Mouse (Mus musculus): ENCODE measurements around the gene Man1a2. TPM values are rescaled to one million over a fixed set of nuclear protein-coding genes. Genes with fewer than 3 reads are reported as not detected.

Man1a2 gene
- polyA plus RNA-seq, 1 experiment, result 4.4 TPM

DNA sequence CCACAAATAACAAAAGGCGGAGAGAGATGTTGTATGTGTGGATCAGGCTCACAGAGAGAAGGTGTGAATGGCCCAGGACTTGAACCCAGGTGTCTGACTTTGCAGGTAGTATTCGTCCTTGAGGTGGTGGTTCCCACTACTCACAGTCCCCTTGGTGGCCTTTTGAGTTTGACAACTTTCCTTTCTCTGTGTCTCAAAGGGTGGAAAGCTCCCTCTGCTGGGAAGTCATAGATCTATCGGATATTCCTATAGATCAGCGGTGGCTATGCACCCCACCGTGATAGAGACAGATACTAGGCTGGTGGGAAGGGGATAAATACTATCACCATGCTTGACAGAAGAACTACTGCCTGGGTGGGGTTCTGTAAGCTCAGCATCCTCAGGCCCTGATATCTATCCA is 130.5 kb downstream of the Man1a2 start:
- Histone ChIP-seq H3K27me3 (ENCODE audit: control insufficient read depth, insufficient read depth, low read length) (no peaks in the 10 kb centered on the region), H3K36me3 (ENCODE audit: control insufficient read depth, insufficient read depth, low read length) (no peaks in the 10 kb centered on the region), H3K27ac (ENCODE audit: insufficient read depth, low read length) (no peak overlapping the region), H3K4me1 (ENCODE audit: control insufficient read depth, insufficient read depth, insufficient read length) (no peaks in the 10 kb centered on the region; the same call in 1 of the 2 replicates), H3K4me3 (ENCODE audit: extremely low read depth, insufficient read depth, insufficient read length) (no peak overlapping the region)
- DNase-seq (ENCODE audit: low read depth in 1 of 2, low spot score in 2 of 2), result no peak
- TF ChIP-seq POLR2A (IDR thresholded peaks at IDR 0.05; ENCODE audit: low read depth, low read length) (no peak), CTCF (IDR thresholded peaks at IDR 0.05; ENCODE audit: extremely low read depth, insufficient read depth, insufficient read length, insufficient replicate concordance) (no peak)
- 67% methylated on average over 5 of the region's 5 CpGs for WGBS

DNA sequence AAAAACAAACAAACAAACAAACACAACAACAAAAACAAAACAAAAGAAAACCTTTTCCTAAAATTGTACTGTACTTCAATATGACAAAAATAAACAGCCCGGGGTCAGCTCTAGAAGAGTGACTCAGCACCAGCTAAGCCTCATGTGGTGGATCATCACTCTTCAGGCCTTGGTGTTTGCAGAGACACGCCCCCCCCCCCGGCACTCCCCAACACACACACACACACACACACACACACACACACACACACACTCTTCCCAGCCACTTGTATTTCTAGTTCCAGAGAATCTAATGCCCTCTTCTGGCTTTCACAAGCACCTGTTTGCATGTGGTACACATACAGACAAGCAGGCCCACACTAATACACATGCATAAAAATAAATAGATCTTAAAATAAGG is 133.1 kb downstream of the Man1a2 start:
- no peak overlapping the region for H3K27ac ChIP-seq (ENCODE audit: insufficient read depth, low read length)
- H3K36me3 ChIP-seq (ENCODE audit: control insufficient read depth, insufficient read depth, low read length), result no peaks in the 10 kb centered on the region
- no peak overlapping the region for H3K4me3 ChIP-seq (ENCODE audit: extremely low read depth, insufficient read depth, insufficient read length)
- H3K27me3 ChIP-seq (ENCODE audit: control insufficient read depth, insufficient read depth, low read length), result no peaks in the 10 kb centered on the region
- WGBS, result 83% methylated on average over 3 of the region's 3 CpGs
- TF ChIP-seq CTCF (IDR thresholded peaks at IDR 0.05; ENCODE audit: extremely low read depth, insufficient read depth, insufficient read length, insufficient replicate concordance) (no peak), POLR2A (IDR thresholded peaks at IDR 0.05; ENCODE audit: low read depth, low read length) (no peak)
- no peaks in the 10 kb centered on the region for H3K4me1 ChIP-seq (ENCODE audit: control insufficient read depth, insufficient read depth, insufficient read length)
- no peak for DNase-seq (ENCODE audit: low read depth in 1 of 2, low spot score in 2 of 2)

DNA sequence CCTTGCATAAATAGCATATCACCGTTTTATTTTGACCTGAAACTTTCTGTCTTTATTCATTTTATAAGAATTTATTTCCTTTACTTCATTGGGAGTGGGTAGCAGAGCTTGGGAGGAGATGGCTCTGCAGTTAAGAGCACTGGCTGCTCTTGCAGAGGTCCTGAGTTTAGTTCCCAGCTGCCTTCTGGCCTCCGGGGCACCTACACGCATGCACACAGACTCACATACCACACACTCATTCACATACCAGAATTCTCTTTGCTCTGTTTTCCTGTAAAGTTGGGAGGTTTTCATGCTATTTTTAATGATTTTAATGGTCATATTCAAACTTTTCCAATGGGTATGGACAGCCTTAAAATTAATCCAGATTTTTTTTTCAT is 137.4 kb downstream of the Man1a2 start:
- Histone ChIP-seq H3K36me3 (ENCODE audit: control insufficient read depth, insufficient read depth, low read length) (no peaks in the 10 kb centered on the region), H3K4me3 (ENCODE audit: extremely low read depth, insufficient read depth, insufficient read length) (no peak overlapping the region; the same call in 1 of the 2 replicates), H3K27me3 (ENCODE audit: control insufficient read depth, insufficient read depth, low read length) (no peaks in the 10 kb centered on the region), H3K4me1 (ENCODE audit: control insufficient read depth, insufficient read depth, insufficient read length) (peaks cover 1% of the 10 kb centered on the region; the same call in 1 of the 2 replicates), H3K27ac (ENCODE audit: insufficient read depth, low read length) (no peak overlapping the region)
- 82% methylated on average over 3 of the region's 3 CpGs for WGBS
- TF ChIP-seq POLR2A (IDR thresholded peaks at IDR 0.05; ENCODE audit: low read depth, low read length) (no peak), CTCF (IDR thresholded peaks at IDR 0.05; ENCODE audit: extremely low read depth, insufficient read depth, insufficient read length, insufficient replicate concordance) (no peak)
- no peak for DNase-seq (ENCODE audit: low read depth in 1 of 2, low spot score in 2 of 2)

DNA sequence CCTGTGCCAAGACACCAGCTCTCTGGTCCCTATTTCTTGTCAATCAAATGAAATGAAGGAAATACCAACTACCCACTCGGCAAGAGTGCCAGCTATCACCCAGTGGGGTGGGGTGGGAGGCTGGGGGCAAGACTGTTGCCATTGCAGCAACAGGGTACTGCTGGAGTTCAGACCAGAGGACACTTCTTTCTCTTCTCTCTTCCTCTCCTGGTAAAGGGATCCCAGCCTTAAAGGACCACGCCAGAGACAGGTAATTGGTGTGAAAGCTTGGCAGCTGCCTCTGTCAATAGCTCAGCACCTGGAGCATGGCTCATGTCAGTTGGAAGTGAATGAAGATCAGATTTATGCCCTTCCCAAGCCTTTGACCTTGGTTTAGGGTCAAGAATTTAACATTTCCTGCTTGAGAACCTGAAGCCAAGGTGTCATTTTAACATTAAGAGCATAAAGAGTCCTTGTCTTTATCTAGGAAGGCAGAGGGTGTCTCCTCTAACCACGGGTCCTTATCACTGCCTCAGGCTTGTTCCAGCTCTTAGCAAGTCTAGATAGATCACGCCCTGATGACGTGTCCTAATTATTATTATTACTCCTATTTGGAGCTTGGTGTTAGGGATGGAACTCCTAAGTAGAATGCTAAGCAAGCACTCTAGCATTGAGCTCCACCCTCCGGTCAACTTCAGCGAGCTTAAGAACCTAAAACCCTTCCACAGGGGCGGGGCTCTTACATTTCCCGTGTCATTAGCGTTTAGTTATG is 138.0 kb downstream of the Man1a2 start:
- 73% methylated on average over 10 of the region's 10 CpGs for WGBS
- no peak overlapping the region for H3K27ac ChIP-seq (ENCODE audit: insufficient read depth, low read length)

DNA sequence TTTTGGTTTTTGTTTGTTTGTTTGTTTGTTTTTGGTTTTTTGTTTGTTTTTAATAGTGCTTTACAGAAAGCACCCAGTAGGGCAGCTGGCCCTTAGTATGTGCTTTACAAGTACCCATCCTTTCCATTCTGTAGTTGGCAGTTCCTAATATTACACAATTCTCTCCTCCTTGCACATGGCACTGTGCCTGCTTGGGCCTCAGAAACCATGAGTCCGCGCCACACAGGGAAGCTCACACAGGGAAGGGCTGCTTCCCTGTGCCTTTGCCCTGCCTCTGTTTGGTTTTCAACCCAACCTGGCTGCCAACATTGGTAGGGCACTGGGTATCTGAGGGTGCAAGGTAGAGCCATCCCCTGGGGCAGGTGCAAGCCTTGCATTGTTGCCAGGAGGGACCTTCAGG is 148.6 kb downstream of the Man1a2 start:
- H3K27ac ChIP-seq (ENCODE audit: insufficient read depth, low read length), result no peak overlapping the region
- no peak for TF ChIP-seq POLR2A (IDR thresholded peaks at IDR 0.05; ENCODE audit: low read depth, low read length)
- TF ChIP-seq CTCF (IDR thresholded peaks at IDR 0.05; ENCODE audit: extremely low read depth, insufficient read depth, insufficient read length, insufficient replicate concordance), result no peak
- DNase-seq (ENCODE audit: low read depth in 1 of 2, low spot score in 2 of 2), result no peak
- no peaks in the 10 kb centered on the region for H3K4me1 ChIP-seq (ENCODE audit: control insufficient read depth, insufficient read depth, insufficient read length)
- H3K4me3 ChIP-seq (ENCODE audit: extremely low read depth, insufficient read depth, insufficient read length), result no peak overlapping the region
- 90% methylated on average over 2 of the region's 2 CpGs for WGBS
- no peaks in the 10 kb centered on the region for H3K36me3 ChIP-seq (ENCODE audit: control insufficient read depth, insufficient read depth, low read length)
- H3K27me3 ChIP-seq (ENCODE audit: control insufficient read depth, insufficient read depth, low read length), result no peaks in the 10 kb centered on the region

More for the DNA sequence above, 138.0 kb downstream of the Man1a2 start:
- Histone ChIP-seq H3K27me3 (ENCODE audit: control insufficient read depth, insufficient read depth, low read length) (no peaks in the 10 kb centered on the region), H3K4me3 (ENCODE audit: extremely low read depth, insufficient read depth, insufficient read length) (no peak overlapping the region), H3K36me3 (ENCODE audit: control insufficient read depth, insufficient read depth, low read length) (no peaks in the 10 kb centered on the region), H3K4me1 (ENCODE audit: control insufficient read depth, insufficient read depth, insufficient read length) (peaks cover 1% of the 10 kb centered on the region; the same call in 1 of the 2 replicates)
- DNase-seq (ENCODE audit: low read depth in 1 of 2, low spot score in 2 of 2), result no peak
- no peak for TF ChIP-seq POLR2A (IDR thresholded peaks at IDR 0.05; ENCODE audit: low read depth, low read length)

DNA sequence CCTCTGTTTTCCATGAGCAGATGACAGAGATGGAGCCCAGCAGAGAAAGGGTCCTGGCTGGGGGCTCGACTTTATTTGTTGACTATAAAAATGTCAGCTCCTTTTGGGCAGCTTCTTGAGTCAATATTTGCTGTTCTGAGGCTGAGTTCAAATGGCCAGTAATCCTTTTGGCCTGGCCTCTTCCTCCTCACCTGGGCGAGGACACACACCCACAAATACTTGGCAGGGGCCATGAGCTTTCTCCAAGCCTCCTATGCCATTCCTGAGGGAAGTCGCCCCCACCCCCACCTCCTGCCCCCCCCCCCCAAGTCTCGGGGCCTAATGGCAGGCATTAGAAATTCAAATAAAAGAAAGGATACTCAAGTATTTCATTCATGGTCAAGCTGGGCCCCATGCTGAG is 149.4 kb downstream of the Man1a2 start:
- TF ChIP-seq POLR2A (IDR thresholded peaks at IDR 0.05; ENCODE audit: low read depth, low read length) (no peak), CTCF (IDR thresholded peaks at IDR 0.05; ENCODE audit: extremely low read depth, insufficient read depth, insufficient read length, insufficient replicate concordance) (no peak)
- no peaks in the 10 kb centered on the region for H3K4me1 ChIP-seq (ENCODE audit: control insufficient read depth, insufficient read depth, insufficient read length)
- H3K4me3 ChIP-seq (ENCODE audit: extremely low read depth, insufficient read depth, insufficient read length), result no peak overlapping the region
- no peak overlapping the region for H3K27ac ChIP-seq (ENCODE audit: insufficient read depth, low read length)
- no peak for DNase-seq (ENCODE audit: low read depth in 1 of 2, low spot score in 2 of 2)
- H3K36me3 ChIP-seq (ENCODE audit: control insufficient read depth, insufficient read depth, low read length), result no peaks in the 10 kb centered on the region
- H3K27me3 ChIP-seq (ENCODE audit: control insufficient read depth, insufficient read depth, low read length), result no peaks in the 10 kb centered on the region
- WGBS, result 78% methylated on average over 4 of the region's 4 CpGs

DNA sequence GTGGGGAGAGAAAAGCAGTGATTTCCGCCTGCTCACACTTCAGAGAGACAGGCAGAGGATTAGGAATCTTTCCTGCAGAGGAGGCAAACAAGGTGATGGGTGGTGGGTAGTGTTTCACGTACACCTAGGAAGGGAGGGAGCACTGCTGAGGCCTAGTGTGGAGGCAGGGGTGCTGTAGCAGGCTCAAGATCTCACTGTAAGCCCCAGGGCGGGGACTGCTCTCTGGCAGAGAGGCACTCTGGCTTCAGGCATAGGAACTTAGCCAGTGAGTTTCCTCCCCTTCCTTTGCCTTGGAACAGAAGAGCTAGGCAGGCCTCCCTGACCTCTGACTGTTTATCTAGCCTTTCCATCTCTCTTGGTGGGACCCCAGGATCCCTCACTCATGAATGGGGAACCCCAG is 150.0 kb downstream of the Man1a2 start:
- 83% methylated on average over 3 of the region's 3 CpGs for WGBS
- Histone ChIP-seq H3K27ac (ENCODE audit: insufficient read depth, low read length) (no peak overlapping the region), H3K4me3 (ENCODE audit: extremely low read depth, insufficient read depth, insufficient read length) (no peak overlapping the region), H3K27me3 (ENCODE audit: control insufficient read depth, insufficient read depth, low read length) (no peaks in the 10 kb centered on the region), H3K4me1 (ENCODE audit: control insufficient read depth, insufficient read depth, insufficient read length) (no peaks in the 10 kb centered on the region), H3K36me3 (ENCODE audit: control insufficient read depth, insufficient read depth, low read length) (no peaks in the 10 kb centered on the region)
- no peak for DNase-seq (ENCODE audit: low read depth in 1 of 2, low spot score in 2 of 2)
- TF ChIP-seq CTCF (IDR thresholded peaks at IDR 0.05; ENCODE audit: extremely low read depth, insufficient read depth, insufficient read length, insufficient replicate concordance), result no peak
- no peak for TF ChIP-seq POLR2A (IDR thresholded peaks at IDR 0.05; ENCODE audit: low read depth, low read length)
